Mouse (Mus musculus) urinary bladder, adult 18-20 months (tissue): ENCODE measurements at regions not wholly inside any gene's neighbourhood (a gene's known extent, or its start where the extent isn't known, plus 50 kb on each side); places are given as distances from the start of the nearest gene placed in this dataset.
A peak's percentile ranks its signal among the peaks of the same experiment; 100 is the strongest.

Experiments
- DNase-seq, 2 experiments: peaks; one replicate each; pipeline ENCODE4 v3.0.0; 2022; ENCODE audit warnings: low spot score in 2 of 2, mixed read lengths in 2 of 2

GRCm38 (mm10) chr13:42507535-42507934, 172.9 kb upstream of the Phactr1 start:
- no peak for DNase-seq

- DNase-seq: no peak
Observed at GRCm38 (mm10) chr13:42518686-42519085, 161.7 kb upstream of the Phactr1 start.

GRCm38 (mm10) chr13:42522553-42522952, 157.9 kb upstream of the Phactr1 start:
- DNase-seq: no peak

- DNase-seq: no peak
Observed at GRCm38 (mm10) chr13:42526163-42526562, 154.3 kb upstream of the Phactr1 start.

- peak in 1 of 2 experiments; percentile 10 for DNase-seq
Observed at GRCm38 (mm10) chr13:42526966-42527365, 153.5 kb upstream of the Phactr1 start.

GRCm38 (mm10) chr13:42528169-42528568, 152.3 kb upstream of the Phactr1 start:
- DNase-seq: no peak

- no peak for DNase-seq
Observed at GRCm38 (mm10) chr13:42536501-42537210, 143.8 kb upstream of the Phactr1 start.

GRCm38 (mm10) chr13:42538046-42538445, 142.4 kb upstream of the Phactr1 start:
- no peak for DNase-seq

GRCm38 (mm10) chr13:42544536-42545094, 135.8 kb upstream of the Phactr1 start:
- DNase-seq: no peak

GRCm38 (mm10) chr13:42546389-42546788, 134.0 kb upstream of the Phactr1 start:
- no peak for DNase-seq

GRCm38 (mm10) chr13:42546851-42547250, 133.6 kb upstream of the Phactr1 start:
- no peak for DNase-seq

GRCm38 (mm10) chr13:42549021-42549559, 131.3 kb upstream of the Phactr1 start:
- no peak for DNase-seq

GRCm38 (mm10) chr13:42554961-42555360, 125.5 kb upstream of the Phactr1 start:
- DNase-seq: no peak

GRCm38 (mm10) chr13:42558526-42558925, 121.9 kb upstream of the Phactr1 start:
- no peak for DNase-seq

- DNase-seq: no peak
Observed at GRCm38 (mm10) chr13:42561446-42561845, 119.0 kb upstream of the Phactr1 start.

- no peak for DNase-seq
Observed at GRCm38 (mm10) chr13:42565291-42566058, 114.9 kb upstream of the Phactr1 start.

- DNase-seq: no peak
Observed at GRCm38 (mm10) chr13:42570600-42571348, 109.6 kb upstream of the Phactr1 start.

- DNase-seq: no peak
Observed at GRCm38 (mm10) chr13:42574189-42574588, 106.2 kb upstream of the Phactr1 start.

- peak; percentile 49 to 52 for DNase-seq
Observed at GRCm38 (mm10) chr13:42575725-42576426, 104.5 kb upstream of the Phactr1 start.

GRCm38 (mm10) chr13:42579471-42579870, 101.0 kb upstream of the Phactr1 start:
- no peak for DNase-seq

- no peak for DNase-seq
Observed at GRCm38 (mm10) chr13:42589136-42589535, 91.3 kb upstream of the Phactr1 start.
